Mouse (Mus musculus): Measurements from ENCODE around the gene Tns1.

GRCm38 (mm10) chr1:74034211-74034610, 90.0 kb downstream of the Tns1 start:
- TF ChIP-seq CTCF (IDR thresholded peaks at IDR 0.05; ENCODE audit: insufficient read depth, low read depth, low read length) = no peak
- no peak for TF ChIP-seq POLR2A (IDR thresholded peaks at IDR 0.05; ENCODE audit: insufficient read depth, low read depth, low read length)
